23 mouse cellular contexts compared by ENCODE assay signal in the genomic region with DNA sequence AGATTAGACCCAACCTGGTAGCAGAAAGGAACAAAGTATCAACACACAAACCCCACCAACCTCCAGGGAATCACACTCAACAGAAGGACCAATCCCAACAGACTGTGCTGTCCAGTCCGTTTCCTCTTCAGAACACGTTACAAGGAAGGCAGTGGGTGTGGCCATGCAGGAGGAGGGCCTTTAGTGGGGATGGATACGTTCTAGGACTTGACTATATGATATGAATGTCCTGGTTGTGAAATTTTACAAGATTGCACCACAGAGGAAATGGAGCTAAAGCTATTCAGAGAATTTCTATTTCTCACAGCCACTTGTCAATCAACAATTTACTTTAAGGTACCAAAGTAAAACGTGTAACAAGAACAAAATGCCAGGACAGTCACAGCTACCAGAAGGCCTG. TPM values are rescaled to one million over a fixed set of nuclear protein-coding genes. Genes with fewer than 3 reads are reported as not detected.
DNase-seq lines count a peak whose midpoint lies in the region; ATAC-seq and TF ChIP-seq lines count a peak whose summit lies in the region.
"Had no signal": no experiment of that assay in that cellular context is flagged by ENCODE, and none has a peak within 500 bp of the region (broad histone marks: within the 10 kb centered on the region; RNA-seq: fewer than 3 reads in every experiment).

No protein-coding gene starts in this region.

- peak overlapping the region; percentile 90 for H3K27ac ChIP-seq in gastrocnemius, adult 2 months
- no peak overlapping the region for H3K27ac ChIP-seq in kidney, embryonic 14.5 days (ENCODE audit: low read depth, low read length)
- H3K27ac ChIP-seq: liver, embryonic 12.5 days had no signal

- H3K4me3 ChIP-seq in gastrocnemius, adult 2 months = no peak overlapping the region
- H3K4me3 ChIP-seq in myocyte = no peak overlapping the region
- no peak overlapping the region for H3K4me3 ChIP-seq in kidney, embryonic 14.5 days (ENCODE audit: low read length)
- H3K4me3 ChIP-seq: heart, adult 2 months; heart, embryonic 15.5 days; hindbrain, embryonic 12.5 days; layer of hippocampus, adult 2 months; liver, embryonic 12.5 days had no signal

- H3K4me1 ChIP-seq in kidney, embryonic 14.5 days (ENCODE audit: control insufficient read depth, insufficient read depth, low read length) = peaks cover 19% of the 10 kb centered on the region

- no peaks in the 10 kb centered on the region for H3K9me3 ChIP-seq in kidney, embryonic 14.5 days (ENCODE audit: control insufficient read depth, low read length)
- H3K9me3 ChIP-seq: heart, embryonic 15.5 days; hindbrain, embryonic 12.5 days; liver, embryonic 12.5 days had no signal

- H3ac ChIP-seq in myocyte (ENCODE audit: control insufficient read depth, insufficient read length) = no peak overlapping the region

- DNase-seq in gastrocnemius, adult 2 months = no peak
- DNase-seq in gastrocnemius, adult 18-20 months (ENCODE audit: low spot score) = no peak
- DNase-seq in lung, postnatal 36 days = peak; percentile 30
- DNase-seq in lung, postnatal 10 days = no peak
- DNase-seq: adrenal gland, postnatal 10 days; B cell, adult 2 months; cerebellum, postnatal 10 days; gastrocnemius, postnatal 14 days; heart, adult 2 months; kidney, adult 11 months; kidney, postnatal 10 days; left cerebral cortex, postnatal 4 days; lung, embryonic 14.5 days; midbrain, embryonic 14.5 days had no signal

- intact Hi-C loops in gastrocnemius, adult 2 months (cut with DNase I) = no loop called here

- peaks cover 40% of the 10 kb centered on the region for H3K79me2 ChIP-seq in myocyte (ENCODE audit: control insufficient read depth, insufficient read depth)

- H3K27me3 ChIP-seq in myocyte (ENCODE audit: control insufficient read depth, insufficient read depth, insufficient read length) = no peaks in the 10 kb centered on the region
- H3K27me3 ChIP-seq in kidney, embryonic 14.5 days (ENCODE audit: control insufficient read depth, insufficient read depth, low read length) = no peaks in the 10 kb centered on the region
- H3K27me3 ChIP-seq: heart, embryonic 15.5 days; hindbrain, embryonic 12.5 days; Patski had no signal

- peak overlapping the region; percentile 57 for H3K4me2 ChIP-seq in myocyte (ENCODE audit: low read depth)
- H3K4me2 ChIP-seq in kidney, embryonic 14.5 days (replicated peaks; ENCODE audit: low read depth, low read length) = no peak overlapping the region
- H3K4me2 ChIP-seq: heart, embryonic 15.5 days; hindbrain, embryonic 12.5 days; liver, embryonic 12.5 days; lung, embryonic 14.5 days had no signal

- no peaks in the 10 kb centered on the region for H3K36me3 ChIP-seq in myocyte (ENCODE audit: control insufficient read depth, insufficient read depth)
- no peaks in the 10 kb centered on the region for H3K36me3 ChIP-seq in kidney, embryonic 14.5 days (ENCODE audit: control insufficient read depth, insufficient read depth, low read length)
- H3K36me3 ChIP-seq: heart, embryonic 15.5 days; hindbrain, embryonic 12.5 days; liver, embryonic 12.5 days had no signal

- TF ChIP-seq POLR2A in myocyte (IDR thresholded peaks at IDR 0.05; ENCODE audit: insufficient read length, low read depth) = no peak

- 49% methylated on average over 4 of the region's 4 CpGs for WGBS in kidney, embryonic 14.5 days

- peak; percentile 66 for ATAC-seq in common myeloid progenitor, adult 5-6 weeks (replicated peaks; ENCODE audit: low read depth, poor library complexity, severe bottlenecking)
- no peak for ATAC-seq in inflammation-experienced regulatory T-cells, adult 6 months
- no peak for ATAC-seq in kidney, embryonic 14.5 days (ENCODE audit: low FRiP score, low TSS enrichment)
- ATAC-seq: liver, embryonic 12.5 days had no signal

- TF ChIP-seq CTCF in gastrocnemius, adult 2 months (IDR thresholded peaks at IDR 0.05) = no peak

- no peak overlapping the region for H3K9ac ChIP-seq in kidney, embryonic 14.5 days (ENCODE audit: low read depth, low read length)
- H3K9ac ChIP-seq: heart, embryonic 15.5 days; hindbrain, embryonic 12.5 days; liver, embryonic 12.5 days; lung, embryonic 14.5 days had no signal

TF ChIP-seq in myocyte, 11 proteins besides CTCF, POLR2A, EP300 and RAD21:
- TF ChIP-seq USF1 (IDR thresholded peaks at IDR 0.05; ENCODE audit: low read depth) (no peak), POLR2AphosphoS2 (IDR thresholded peaks at IDR 0.05; ENCODE audit: insufficient read length, low read depth) (no peak), MAX (IDR thresholded peaks at IDR 0.05; ENCODE audit: low read depth) (no peak), MYOD1 (IDR thresholded peaks at IDR 0.05; ENCODE audit: control insufficient read depth in 1 of 3, insufficient read length in 2 of 3, low read depth in 2 of 3) (no peak)

RNA-seq across cellular contexts. Expression of a gene that starts 54.2 kb away (rescaled TPM):
- 10 to 100 TPM; 38.9 to 57.9 TPM for total RNA-seq in gastrocnemius, adult 2 months (2021)
- 10 to 100 TPM; 36.4 to 42.2 TPM for total RNA-seq in gastrocnemius, adult 18-20 months (2021)
- total RNA-seq in common myeloid progenitor, adult 5-6 weeks (2017) = 1.1 and 3.8 TPM in 2 replicates
- polyA plus RNA-seq in myocyte (2012; fragmentation: generic; extraction: Trizol) = 22.1 TPM
- 10 to 100 TPM in 2 of 3 experiments, 1 to 10 TPM in 1; 7.4 to 47.9 (median 44.0) TPM for polyA plus RNA-seq in inflammation-experienced regulatory T-cells, adult 6 months (2017; shearing (Covaris generic))
- polyA plus RNA-seq in kidney, embryonic 14.5 days (2014; fragmentation: Nextera tagmentation; extraction: Ambion mirVana) = 10.4 and 11.0 TPM in 2 replicates
